Mouse (Mus musculus) stomach, embryonic 14.5 days (tissue): ENCODE measurements around the gene Kif1c. TPM values are rescaled to one million over a fixed set of nuclear protein-coding genes. Genes with fewer than 3 reads are reported as not detected.

Source experiments
- ATAC-seq: fragments of 200-750 bp; cut with Nextera tagmentation; 2 replicates; pipeline ENCODE4 v1.8.0; 2017; ENCODE audit warnings: low read depth, moderate TSS enrichment; ENCODE audit not compliant: insufficient number of reproducible peaks, insufficient read depth, low FRiP score
- H3K27ac ChIP-seq: fragments of 300-500 bp; sonication (generic); 2 replicates; pipeline ENCODE4 v1.5.1; 2014; ENCODE audit warnings: mild to moderate bottlenecking, low read length, moderate library complexity, mixed read lengths
- H3K27me3 ChIP-seq: fragments of 300-500 bp; sonication (generic); 2 replicates; pipeline ENCODE4 v1.6.1; 2014; ENCODE audit warnings: low read length, control low read depth, mixed read lengths; ENCODE audit not compliant: control insufficient read depth, insufficient read depth
- H3K36me3 ChIP-seq: fragments of 300-500 bp; sonication (generic); 2 replicates; pipeline ENCODE4 v1.6.1; 2014; ENCODE audit warnings: mild to moderate bottlenecking, control low read depth, low read length, moderate library complexity, mixed read lengths; ENCODE audit not compliant: control insufficient read depth, insufficient read depth
- H3K4me1 ChIP-seq: fragments of 300-500 bp; sonication (generic); 2 replicates; pipeline ENCODE4 v1.6.1; 2014; ENCODE audit warnings: low read length, control low read depth, mixed read lengths; ENCODE audit not compliant: control insufficient read depth, insufficient read depth
- H3K4me2 ChIP-seq: fragments of 300-500 bp; sonication (generic); replicated peaks from 2 replicates; pipeline ENCODE4 v1.6.1; 2014; ENCODE audit warnings: low read depth, low read length, control low read depth
- H3K4me3 ChIP-seq: fragments of 300-500 bp; sonication (generic); 2 replicates; pipeline ENCODE4 v1.5.1; 2014; ENCODE audit warnings: low read depth, low read length, control low read depth
- H3K9ac ChIP-seq: fragments of 300-500 bp; sonication (generic); replicated peaks from 2 replicates; pipeline ENCODE4 v1.6.1; 2014; ENCODE audit warnings: low read depth, mild to moderate bottlenecking, control low read depth, low read length, moderate library complexity, mixed read lengths
- H3K9me3 ChIP-seq: fragments of 300-500 bp; sonication (generic); 2 replicates; pipeline ENCODE4 v1.6.1; 2016; ENCODE audit warnings: low read depth, low read length, control low read depth; ENCODE audit not compliant: control insufficient read depth
- WGBS: fragments of 180-500 bp; shearing (Covaris S2); extraction: QIAGEN DNeasy Blood & Tissue Kit; methylation state at CpG from one replicate; pipeline ENCODE4 v1.1.7; 2014; 5-methylcytosine and 5-hydroxymethylcytosine counted together
- polyA plus RNA-seq: library from polyadenylated mRNA; unstranded; fragments of >200 nt; fragmentation: Nextera tagmentation; extraction: Ambion mirVana; gene quantifications from 2 replicates; pipeline ENCODE4 v1.2.1, GENCODE M21; 2014

Gene Kif1c
- polyA plus RNA-seq, 1 experiment from 2014 or later, result 9.0 TPM

GRCm38 (mm10) chr11:70655571-70656455, 44.5 kb upstream of the Kif1c start:
- peak overlapping the region; percentile 98 for H3K9ac ChIP-seq
- peak overlapping the region; percentile 100 for H3K4me3 ChIP-seq
- WGBS, result under 1% methylated on average over 61 of the region's 61 CpGs
- H3K27ac ChIP-seq, result peak overlapping the region; percentile 99
- ATAC-seq, result peak; percentile 38; the same call in 1 of the 2 replicates
- H3K9me3 ChIP-seq, result no peaks in the 10 kb centered on the region
- H3K36me3 ChIP-seq, result peaks cover 17% of the 10 kb centered on the region
- H3K27me3 ChIP-seq, result no peaks in the 10 kb centered on the region
- peak overlapping the region; percentile 85 for H3K4me2 ChIP-seq
- peaks cover 33% of the 10 kb centered on the region for H3K4me1 ChIP-seq

- Histone ChIP-seq H3K4me2 (peak overlapping the region; percentile 85), H3K27me3 (no peaks in the 10 kb centered on the region), H3K4me3 (peak overlapping the region; percentile 100), H3K9ac (peak overlapping the region; percentile 98), H3K27ac (peak overlapping the region; percentile 99), H3K9me3 (no peaks in the 10 kb centered on the region), H3K36me3 (peaks cover 10% of the 10 kb centered on the region; the same call in 1 of the 2 replicates), H3K4me1 (peaks cover 28% of the 10 kb centered on the region)
- no peak for ATAC-seq
- 7% methylated on average over 16 of the region's 16 CpGs for WGBS
These were observed 43.9 kb upstream of the Kif1c start for GRCm38 (mm10) chr11:70656456-70656927.

- Histone ChIP-seq H3K9me3 (no peaks in the 10 kb centered on the region), H3K27ac (peak within 1 kb of the TSS; percentile 99), H3K4me2 (peak within 1 kb of the TSS; percentile 85), H3K9ac (peak within 1 kb of the TSS; percentile 98), H3K36me3 (peaks cover 7% of the 10 kb centered on the region; the same call in 1 of the 2 replicates), H3K4me1 (peaks cover 24% of the 10 kb centered on the region), H3K27me3 (no peaks in the 10 kb centered on the region), H3K4me3 (peak within 1 kb of the TSS; percentile 100)
- WGBS, result 9% methylated on average over 3 of the region's 3 CpGs
- no peak for ATAC-seq
These were observed 43.4 kb upstream of the Kif1c start, which contains the start of gene Eno3 for GRCm38 (mm10) chr11:70656964-70657363. Gene Eno3, plus strand, starts transcription at chr11:70657202.

- Histone ChIP-seq H3K9ac (no peak overlapping the region), H3K4me2 (no peak overlapping the region), H3K9me3 (no peaks in the 10 kb centered on the region), H3K36me3 (peaks cover 7% of the 10 kb centered on the region), H3K27ac (no peak overlapping the region; the same call in 1 of the 2 replicates), H3K27me3 (no peaks in the 10 kb centered on the region), H3K4me3 (no peak overlapping the region), H3K4me1 (peaks cover 18% of the 10 kb centered on the region)
- ATAC-seq, result no peak
- WGBS, result 42% methylated on average over 6 of the region's 6 CpGs
These were observed 42.8 kb upstream of the Kif1c start for GRCm38 (mm10) chr11:70657573-70657972.

- Histone ChIP-seq H3K27me3 (no peaks in the 10 kb centered on the region), H3K36me3 (peaks cover 11% of the 10 kb centered on the region), H3K4me2 (no peak overlapping the region), H3K9ac (no peak overlapping the region), H3K4me3 (no peak overlapping the region), H3K27ac (no peak overlapping the region), H3K4me1 (peaks cover 14% of the 10 kb centered on the region), H3K9me3 (no peaks in the 10 kb centered on the region)
- no peak for ATAC-seq
- 48% methylated on average over 9 of the region's 9 CpGs for WGBS
These were observed 42.4 kb upstream of the Kif1c start for GRCm38 (mm10) chr11:70657991-70658390.

GRCm38 (mm10) chr11:70658521-70658920, 41.8 kb upstream of the Kif1c start:
- H3K4me2 ChIP-seq, result no peak overlapping the region
- no peaks in the 10 kb centered on the region for H3K9me3 ChIP-seq
- H3K36me3 ChIP-seq, result peaks cover 15% of the 10 kb centered on the region
- peaks cover 14% of the 10 kb centered on the region for H3K4me1 ChIP-seq
- no peak overlapping the region for H3K4me3 ChIP-seq
- no peaks in the 10 kb centered on the region for H3K27me3 ChIP-seq
- no peak overlapping the region for H3K9ac ChIP-seq
- no peak for ATAC-seq
- WGBS, result 77% methylated on average over 5 of the region's 5 CpGs
- H3K27ac ChIP-seq, result no peak overlapping the region

- 62% methylated on average over 8 of the region's 8 CpGs for WGBS
- no peak overlapping the region for H3K9ac ChIP-seq
- no peaks in the 10 kb centered on the region for H3K9me3 ChIP-seq
- no peak overlapping the region for H3K27ac ChIP-seq
- peaks cover 14% of the 10 kb centered on the region for H3K4me1 ChIP-seq
- no peak overlapping the region for H3K4me3 ChIP-seq
- no peak for ATAC-seq
- peaks cover 19% of the 10 kb centered on the region for H3K36me3 ChIP-seq
- H3K27me3 ChIP-seq, result no peaks in the 10 kb centered on the region
- H3K4me2 ChIP-seq, result no peak overlapping the region
These were observed 41.4 kb upstream of the Kif1c start for GRCm38 (mm10) chr11:70658942-70659341.

GRCm38 (mm10) chr11:70660571-70660970, 39.8 kb upstream of the Kif1c start:
- 83% methylated on average over 8 of the region's 8 CpGs for WGBS
- no peak overlapping the region for H3K4me3 ChIP-seq
- H3K27ac ChIP-seq, result no peak overlapping the region
- H3K9me3 ChIP-seq, result no peaks in the 10 kb centered on the region
- no peaks in the 10 kb centered on the region for H3K27me3 ChIP-seq
- peaks cover 35% of the 10 kb centered on the region for H3K36me3 ChIP-seq
- no peak overlapping the region for H3K4me2 ChIP-seq
- ATAC-seq, result no peak
- peaks cover 14% of the 10 kb centered on the region for H3K4me1 ChIP-seq
- no peak overlapping the region for H3K9ac ChIP-seq
